Mouse (Mus musculus) thymus, postnatal 14 days (tissue): ENCODE data around the gene Chd1.

Experiments used
- DNase-seq: peaks from one replicate; pipeline ENCODE4 v3.0.0; 2021

The Chd1 gene

DNA sequence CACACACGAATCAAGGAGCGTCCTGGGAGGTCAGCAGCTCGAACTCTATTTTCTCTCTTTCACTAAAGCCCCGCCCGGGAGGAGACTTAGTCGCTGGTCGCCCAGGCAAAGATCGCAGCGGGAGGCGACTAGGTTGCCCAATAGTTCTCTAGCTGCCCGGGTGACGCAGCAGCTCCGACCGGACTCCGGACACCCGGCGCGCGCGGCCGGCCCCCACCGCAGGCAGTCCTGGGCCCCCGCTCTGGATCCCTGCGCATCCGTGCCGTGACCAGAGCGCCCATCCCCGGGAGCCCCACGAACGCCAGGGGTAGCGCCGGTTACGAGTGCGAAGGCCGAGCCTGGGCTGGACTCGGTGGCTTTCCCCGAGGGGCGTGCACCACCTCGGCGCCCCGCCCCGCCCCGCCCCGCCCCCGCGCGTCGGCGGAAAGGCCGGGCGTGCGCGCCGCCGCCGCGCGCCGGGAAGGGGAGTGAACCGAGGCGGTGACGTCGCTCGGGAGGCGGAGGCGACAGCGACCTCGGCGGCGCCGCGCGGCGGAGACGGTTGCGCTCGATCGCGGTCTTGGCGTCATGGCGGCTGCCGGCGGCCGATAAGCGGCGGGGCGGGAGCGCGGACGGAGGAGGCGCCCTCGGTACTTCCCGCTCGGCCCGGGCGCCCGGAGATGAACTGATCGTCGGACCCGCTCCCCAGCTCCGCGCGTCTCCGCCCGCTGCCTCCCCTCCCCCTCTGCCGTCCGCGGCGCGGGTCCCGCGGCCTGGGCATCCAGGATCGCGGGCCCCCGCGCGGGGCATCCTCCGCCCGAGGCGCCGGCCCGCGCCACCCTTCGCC is at the start of gene Chd1:
Gene Chd1 (plus strand): TSS at position 493 of the 826 bp plus-strand sequence.
- DNase-seq, result peak; percentile 92

DNA sequence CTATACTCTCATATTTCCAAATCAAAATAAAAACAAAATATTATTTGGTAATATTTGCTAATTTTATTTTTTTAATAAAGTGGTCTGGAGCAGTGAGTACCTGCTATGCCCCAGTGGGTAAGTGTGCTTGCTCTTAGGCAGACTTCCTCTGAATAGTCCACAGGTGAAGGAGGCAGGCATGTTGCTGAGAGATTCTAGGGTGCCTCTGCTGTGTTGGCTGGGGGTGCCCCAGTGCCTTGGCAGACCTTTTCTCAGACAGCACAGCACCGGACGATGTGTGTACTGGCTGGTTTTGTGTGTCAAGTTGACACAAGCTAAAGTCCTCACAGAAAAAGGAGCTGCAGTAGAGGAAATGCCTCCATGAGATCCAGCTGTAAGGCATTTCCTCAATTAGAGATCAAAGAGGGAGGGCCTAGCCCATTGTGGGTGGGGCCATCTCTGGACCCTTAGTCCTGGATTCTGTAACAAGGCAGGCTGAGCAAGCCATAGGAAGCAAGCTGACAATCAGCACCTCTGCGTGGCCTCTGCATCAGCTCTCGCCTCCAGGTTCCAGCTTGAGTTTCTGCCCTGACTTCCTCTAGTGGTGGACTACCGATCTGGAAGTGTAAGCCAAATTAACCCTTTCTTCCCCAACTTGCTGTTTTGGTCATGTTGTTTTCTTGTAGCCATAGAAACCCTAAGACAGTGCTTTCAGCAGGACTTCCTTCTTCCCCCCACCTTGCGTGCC is 47.7 kb upstream of the Chd1 start:
- DNase-seq, result peak; percentile 30

DNA sequence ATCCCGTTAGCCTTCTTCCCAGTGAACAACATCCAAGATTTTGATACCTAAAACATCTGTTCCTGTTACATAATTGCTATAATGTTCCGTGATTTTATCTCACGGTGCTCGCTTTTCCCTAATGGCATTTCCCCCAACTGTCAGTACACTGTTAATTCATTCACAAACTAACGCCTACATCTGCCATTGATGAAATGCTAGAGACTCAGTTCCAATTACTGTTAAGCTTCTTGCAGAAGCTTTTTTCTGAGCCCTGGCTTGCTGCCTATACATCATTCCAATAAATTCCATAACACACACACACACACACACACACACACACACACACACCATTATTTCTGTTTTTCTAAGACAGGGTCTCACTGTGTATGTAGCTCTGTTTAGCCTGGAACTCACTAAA is 31.9 kb upstream of the Chd1 start:
- no peak for DNase-seq

DNA sequence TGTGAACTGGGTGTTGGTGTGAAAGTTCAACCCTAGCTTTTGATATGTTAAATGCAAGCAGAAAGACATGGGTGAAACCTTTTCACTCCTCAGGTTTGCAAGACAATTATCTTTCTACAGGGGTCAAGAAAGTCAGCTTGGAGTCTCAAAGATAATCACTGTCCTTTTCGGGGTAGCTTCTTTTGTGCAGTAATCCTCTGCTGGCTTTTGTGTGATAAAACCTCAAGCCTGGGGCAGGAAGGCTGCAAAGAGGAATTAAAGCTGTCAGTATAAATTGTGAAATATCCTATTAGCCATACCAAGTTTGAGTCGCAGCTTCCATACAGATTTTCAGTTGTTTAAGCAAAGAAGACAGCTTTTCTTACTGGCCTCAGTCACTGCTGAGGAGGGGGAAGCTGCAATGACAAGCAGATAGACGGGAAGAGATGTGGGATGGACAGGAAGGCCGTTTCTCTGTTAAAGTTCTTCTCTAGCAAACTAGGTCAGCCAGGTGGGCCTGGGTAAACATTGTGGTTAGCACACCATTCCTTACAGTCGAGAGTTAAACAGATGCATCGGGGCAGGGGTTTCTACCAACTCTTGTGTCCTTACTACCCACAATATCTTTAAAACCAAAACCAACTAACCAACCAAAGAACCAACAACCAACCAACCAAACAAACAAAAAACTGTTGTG is 26.7 kb upstream of the Chd1 start:
- DNase-seq, result peak; percentile 82

DNA sequence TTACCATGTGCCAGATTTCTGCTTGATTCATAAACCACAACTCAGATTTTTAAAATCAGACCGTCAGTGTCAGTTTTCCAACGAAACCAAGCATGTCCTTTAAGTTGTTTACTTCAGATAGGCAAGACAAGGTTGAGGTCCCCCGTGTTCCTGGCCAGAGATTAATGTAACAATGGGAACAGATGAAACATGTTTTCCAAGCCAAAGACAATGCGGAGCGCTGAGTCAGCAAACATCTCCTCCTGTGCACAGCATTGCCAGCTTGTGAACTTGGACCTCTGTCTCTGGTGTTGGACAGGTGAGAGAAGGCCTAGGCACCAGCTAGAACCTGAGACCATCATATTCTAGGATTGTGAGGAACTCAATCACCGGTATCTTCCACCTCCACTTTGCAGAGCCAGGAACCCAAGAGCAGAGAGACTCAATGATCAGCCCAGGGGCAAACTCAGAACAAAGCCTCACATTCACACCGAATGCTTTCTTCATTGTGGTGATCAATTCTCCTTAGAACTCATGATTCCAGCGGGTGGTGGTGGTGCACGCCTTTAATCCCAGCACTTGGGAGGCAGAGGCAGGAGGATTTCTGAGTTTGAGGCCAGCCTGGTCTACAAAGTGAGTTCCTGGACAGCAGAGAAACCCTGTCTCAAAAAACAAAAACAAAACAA is 24.7 kb upstream of the Chd1 start:
- peak; percentile 30 for DNase-seq

DNA sequence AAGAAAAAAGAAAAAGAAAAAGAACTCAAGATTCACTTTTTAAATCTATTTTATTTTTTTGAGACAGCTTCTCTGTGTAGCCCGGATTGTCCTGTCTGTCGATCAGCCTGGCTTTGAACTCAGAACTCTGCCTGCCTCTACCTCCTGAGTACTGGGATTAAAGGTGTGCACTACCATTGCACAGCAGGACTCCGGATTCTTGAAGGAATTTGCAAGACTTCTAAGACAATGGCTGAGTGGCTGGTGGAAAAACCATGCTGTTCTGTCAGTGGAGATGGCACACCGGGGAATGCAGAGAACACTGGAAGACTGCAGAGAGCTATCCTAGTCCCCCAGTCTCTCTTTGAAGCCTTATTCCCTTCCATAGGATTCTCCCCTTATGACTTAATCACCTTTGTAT is 24.1 kb upstream of the Chd1 start:
- no peak for DNase-seq

DNA sequence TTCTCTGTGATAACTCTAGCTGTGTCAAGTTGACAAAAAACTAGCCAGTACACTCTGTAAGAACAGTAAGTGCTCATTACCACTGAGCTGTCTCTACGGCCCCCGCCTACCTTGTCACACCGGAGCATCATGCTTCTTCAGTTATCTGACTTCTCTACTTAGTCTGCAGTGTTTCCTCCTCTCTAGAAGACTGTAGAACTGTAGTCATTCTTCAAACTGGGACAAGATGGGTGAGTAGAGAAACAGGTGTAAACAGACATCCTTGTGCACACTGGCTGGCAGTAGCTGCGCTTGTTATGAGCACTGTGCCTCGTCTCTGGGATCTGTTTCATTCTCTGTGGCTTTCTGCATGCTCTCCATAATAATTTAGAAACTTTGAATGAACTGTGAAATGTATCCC is 18.4 kb upstream of the Chd1 start:
- DNase-seq, result peak; percentile 55

DNA sequence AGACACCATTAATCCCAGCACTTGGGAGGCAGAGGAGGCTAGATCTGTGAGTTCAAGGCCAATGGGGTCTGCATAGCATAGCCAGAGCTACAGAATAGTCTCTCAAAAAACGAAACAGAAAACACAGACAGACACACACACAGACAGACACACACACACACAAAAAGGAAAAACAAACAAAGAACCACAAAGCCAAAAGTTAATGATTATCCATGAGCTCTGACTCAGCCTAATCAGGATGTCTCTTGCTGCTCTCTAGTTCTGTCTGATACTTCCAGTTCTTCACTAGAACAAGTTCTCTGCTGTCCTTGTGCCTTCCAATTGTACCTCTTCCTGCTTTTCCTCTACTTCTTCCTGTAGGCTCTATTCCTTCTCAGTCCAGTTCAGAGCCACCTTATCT is 14.5 kb upstream of the Chd1 start:
- DNase-seq, result no peak

DNA sequence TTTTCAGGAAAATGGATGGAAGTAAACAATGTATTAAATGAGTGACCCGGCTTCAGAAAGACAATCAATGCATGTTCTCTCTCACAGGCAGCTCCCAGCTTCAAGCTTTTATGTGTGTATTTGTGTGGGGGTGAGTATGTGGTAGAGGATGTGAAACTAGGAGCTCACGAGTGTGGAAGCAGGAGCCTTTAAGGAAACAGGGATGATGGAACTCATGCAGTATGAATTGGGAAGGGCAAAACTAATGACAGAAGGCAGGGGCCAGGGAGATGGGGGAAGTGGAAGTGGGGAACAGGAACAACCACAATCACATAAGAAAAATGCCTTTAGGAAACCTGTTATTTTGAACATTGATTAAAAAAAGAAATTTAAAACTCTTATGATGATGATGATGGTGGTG is 9.2 kb upstream of the Chd1 start:
- no peak for DNase-seq

DNA sequence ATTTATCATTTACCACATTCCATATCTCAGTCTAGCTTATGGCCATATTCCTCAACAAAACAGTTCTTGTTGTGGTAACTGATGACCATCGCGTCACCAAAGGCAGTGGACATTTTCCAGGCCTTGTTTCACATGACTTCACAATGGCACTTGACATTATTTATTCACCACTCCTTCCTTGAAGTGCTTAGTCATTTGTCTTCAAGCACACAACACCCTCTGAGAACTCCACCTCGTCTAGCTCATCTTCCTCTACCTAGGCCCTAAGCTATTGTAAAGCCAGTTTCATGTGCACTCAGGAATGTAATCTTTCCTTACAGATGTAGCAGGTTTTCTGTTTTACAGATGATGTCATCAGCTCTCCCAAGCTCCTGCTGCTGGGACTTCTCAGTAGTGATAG is 5.8 kb upstream of the Chd1 start:
- no peak for DNase-seq

DNA sequence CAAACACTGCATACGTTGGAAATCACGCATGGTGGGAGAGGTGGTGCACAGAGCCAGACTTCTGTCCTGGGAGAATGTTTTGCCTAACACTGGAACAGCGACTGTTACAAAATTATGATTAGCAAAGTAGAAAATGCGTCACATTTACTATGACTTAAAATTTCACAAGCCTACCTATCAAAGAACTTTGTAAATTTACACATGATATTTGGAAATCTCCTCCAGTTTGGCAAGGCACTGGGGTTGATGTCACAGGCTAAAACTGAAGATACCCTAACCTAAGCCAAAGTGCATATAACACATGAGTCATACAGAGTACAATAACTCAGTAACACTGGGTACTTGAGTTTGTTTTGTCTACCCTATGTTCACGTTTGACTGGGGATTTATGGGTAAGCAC is 3.3 kb upstream of the Chd1 start:
- DNase-seq, result no peak

DNA sequence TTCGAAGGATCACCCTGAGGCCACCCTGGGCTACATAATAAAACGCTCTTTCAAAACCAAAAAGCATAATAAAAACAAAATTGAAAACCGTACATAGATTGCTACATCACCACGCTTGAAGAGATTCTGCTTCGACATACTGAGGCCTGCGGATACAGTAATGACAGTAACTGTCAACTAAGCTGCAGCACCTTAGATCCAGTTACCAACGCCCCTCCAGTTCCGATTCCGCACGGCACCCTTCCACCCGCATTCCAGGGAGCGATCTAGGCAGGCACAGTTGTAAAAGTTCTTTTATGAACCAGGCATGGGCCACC is 651 bp upstream of the Chd1 start:
- no peak for DNase-seq

DNA sequence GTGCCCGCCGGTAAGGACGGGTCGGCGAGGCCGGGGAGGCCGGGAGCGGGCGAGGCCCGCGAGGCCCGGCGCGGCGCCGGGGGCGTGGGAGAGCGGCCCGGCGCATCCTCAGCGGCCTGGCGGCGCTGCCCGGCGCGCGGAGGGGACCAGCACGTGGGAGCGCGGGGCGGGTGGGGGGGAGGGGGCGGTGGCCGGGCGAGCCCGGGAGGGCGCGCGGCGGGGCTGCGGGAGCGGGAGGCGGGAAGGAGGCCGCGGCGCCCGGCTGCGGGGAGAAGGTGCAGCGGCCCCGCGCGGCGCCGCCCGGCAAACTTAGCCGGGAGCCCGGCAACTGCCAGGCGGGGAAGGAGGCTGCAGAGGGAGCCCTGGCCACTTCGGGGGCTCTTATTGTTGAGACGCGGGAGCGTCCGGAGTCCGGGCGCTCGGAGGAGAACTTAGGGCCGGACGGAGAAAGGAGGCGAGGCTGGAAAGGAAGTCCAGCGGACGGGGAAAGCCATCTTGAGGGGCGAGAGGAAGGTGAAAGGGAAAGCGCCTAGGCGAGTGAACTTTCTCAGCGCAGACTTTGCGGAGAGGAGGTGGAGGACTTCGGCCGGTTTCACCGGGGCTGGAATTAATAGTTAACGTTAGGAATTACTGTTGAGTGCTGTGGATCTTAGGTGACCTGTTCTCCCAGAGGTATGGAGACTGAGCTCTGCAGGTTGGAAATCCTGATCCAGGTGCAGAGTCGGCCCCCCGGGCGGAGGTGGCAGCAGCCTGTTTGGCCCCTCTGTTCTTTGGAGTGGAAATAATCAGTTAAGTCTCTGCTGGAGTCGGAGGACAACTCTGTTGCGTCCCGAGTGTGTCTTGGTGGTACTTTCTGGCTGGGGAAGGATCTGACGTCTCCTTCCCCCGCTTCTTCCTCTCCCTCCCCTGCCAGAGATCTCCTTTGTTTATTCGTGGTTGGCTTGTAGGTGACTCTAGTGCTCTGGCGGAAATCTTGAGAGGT is 827 bp downstream of the Chd1 start:
- peak; percentile 76 for DNase-seq

DNA sequence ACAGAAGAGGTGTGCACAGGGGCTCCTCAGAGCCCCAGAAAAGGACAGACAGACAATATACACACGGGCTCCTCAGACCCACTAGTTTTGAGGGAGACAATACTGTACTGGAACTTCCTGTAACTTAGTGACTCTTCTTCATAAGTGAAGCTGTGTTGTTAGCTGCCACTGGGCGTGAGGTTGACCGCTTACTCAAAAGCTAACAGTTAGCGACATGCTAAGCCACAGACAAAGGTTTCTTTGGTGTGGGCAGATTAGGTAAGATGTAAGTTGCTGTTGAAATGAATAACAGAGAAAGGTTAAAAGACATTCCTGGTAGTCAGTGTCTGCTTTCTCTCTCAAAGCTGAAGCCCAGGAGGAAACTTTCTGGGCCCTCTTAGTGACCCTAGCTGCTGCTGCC is 9.7 kb downstream of the Chd1 start:
- no peak for DNase-seq

DNA sequence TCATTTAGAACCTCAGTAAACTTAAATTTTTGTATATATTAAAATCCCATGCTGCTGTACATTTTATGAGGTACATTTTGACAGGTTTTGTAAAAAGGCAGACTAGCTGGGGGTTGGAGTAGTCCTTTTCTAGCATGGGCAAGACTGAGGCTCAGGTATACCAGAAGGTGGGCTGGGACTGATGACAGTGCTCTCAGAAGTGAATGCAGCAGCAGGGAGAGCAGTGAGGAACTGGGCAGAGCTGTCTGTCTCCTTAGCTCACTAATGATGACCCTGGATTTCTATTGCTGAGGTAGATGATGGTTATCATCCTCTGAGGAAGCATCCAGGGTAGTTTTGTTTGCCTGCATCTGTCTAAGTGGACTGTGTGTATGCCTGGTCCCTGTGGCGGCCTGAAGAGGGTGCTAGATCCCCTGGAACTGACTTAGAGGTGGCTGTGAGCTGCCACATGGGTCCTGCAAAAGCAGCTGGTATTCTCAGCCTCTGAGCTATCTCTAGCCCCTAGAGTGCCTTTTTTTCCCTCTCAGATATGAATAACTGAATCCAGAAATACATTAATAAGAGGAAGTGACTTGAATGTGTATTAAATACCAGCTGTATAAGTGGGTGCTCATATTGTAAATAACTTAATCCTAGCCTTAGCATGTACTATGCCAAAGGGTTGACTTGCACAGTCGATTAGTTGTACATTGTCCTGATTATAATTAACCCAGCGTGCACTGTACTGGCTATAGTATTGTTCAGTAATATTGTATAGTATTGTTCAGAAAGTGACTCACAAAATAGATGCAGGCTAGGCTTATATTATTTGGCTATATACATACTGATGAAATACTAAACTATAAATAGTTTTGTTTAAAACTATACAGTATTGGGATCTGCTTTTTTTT is 10.5 kb downstream of the Chd1 start:
- DNase-seq, result peak; percentile 69

DNA sequence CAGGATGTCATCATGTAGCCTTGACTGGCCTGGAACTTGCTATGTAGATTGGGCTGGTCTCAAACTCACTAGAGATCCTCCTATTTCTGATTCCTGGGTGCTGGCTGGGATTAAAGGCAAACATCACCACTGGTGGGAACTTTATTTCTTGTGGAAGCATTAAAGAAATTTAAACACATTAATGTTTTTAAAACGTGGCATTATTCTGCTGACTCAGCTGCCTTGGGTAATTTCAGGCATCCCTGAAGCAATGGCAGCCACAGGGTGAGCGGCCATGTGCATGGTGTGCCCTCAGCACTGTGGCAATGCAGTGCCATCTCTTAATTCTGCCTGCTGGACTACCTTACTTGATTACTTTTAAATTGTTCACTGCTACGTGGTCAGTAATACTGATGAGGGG is 11.2 kb downstream of the Chd1 start:
- no peak for DNase-seq

DNA sequence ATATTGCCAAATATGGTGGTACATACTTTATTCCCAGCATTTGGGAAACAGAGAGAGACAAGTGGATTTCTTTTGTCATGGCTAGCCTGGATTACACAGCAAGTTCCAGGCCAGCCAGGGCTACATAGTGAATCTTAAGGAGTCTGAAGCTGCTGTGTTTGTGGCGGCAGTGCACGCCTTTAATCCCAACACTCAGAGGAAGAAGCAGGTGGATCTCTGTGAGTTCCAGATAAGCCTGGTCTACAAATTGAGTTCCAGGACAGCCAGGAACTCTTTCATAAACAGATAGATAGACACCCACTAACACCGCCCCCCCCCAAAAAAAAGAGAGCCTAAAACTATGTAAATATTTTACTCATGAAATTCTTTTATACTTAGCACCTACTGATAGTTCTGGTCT is 16.1 kb downstream of the Chd1 start:
- no peak for DNase-seq

DNA sequence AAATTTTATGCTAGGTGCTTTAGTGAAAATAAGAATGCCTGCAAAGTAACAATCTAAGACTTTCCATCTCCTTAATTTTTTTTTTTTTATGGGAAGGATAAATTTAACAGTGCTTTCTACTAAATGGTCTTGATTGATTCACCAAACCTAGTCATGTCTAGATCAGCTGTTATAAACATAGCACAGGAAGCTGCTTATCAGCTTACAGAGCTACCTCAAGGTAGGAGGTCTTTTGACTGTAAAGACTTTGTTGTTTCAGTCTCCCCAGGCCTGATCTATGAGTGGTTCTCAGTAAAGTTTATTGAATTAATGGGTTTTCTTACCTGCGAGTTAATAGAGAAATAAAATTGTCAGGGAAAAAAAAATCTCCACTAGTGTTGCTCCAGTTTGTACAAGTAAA is 18.5 kb downstream of the Chd1 start:
- no peak for DNase-seq

DNA sequence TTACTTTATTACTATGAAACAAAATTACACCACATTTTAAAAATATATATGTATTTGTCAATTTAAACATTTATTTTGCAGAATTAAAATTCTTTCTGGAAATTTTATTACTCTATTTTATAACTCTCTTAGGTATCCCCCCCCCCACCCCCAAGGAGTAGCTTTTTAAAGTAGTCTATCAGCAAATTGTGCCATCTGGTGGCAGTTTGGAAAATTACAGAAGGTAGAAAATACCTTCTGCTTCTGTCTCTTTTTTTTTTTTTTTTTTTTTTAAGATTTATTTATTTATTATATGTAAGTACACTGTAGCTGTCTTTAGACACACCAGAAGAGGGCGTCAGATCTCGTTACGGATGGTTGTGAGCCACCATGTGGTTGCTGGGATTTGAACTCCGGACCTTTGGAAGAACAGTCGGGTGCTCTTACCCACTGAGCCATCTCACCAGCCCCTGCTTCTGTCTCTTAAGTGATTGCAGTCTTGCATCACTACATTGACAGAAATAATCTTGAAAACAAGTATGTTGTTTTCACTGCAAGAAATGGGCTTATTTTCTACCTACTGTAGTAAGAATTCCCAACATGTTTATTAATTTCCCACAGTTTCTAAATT is 19.2 kb downstream of the Chd1 start:
- peak; percentile 66 for DNase-seq

DNA sequence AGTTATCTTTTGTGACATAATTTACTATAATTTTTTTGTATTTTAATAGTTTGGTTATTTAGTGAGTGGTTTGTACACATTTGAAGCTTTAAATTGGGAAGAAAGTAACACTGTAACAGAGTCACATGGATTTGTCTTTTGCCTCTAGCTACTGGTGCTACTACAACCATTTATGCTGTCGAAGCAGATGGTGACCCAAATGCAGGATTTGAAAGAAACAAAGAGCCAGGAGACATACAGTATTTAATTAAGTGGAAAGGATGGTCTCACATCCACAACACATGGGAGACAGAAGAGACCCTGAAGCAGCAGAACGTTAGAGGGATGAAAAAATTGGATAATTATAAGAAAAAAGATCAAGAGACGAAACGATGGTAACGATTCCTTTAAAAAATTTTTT is 26.9 kb downstream of the Chd1 start:
- DNase-seq, result no peak
